Mouse (Mus musculus) spleen, postnatal 36 days (tissue): ENCODE measurements around the gene Tmem269.

Source experiments
- DNase-seq, 2 experiments: peaks; one replicate each; pipeline ENCODE4 v3.0.0; 2022; ENCODE audit warnings: low spot score in 2 of 2, mixed read lengths in 1 of 2

Gene Tmem269

DNA sequence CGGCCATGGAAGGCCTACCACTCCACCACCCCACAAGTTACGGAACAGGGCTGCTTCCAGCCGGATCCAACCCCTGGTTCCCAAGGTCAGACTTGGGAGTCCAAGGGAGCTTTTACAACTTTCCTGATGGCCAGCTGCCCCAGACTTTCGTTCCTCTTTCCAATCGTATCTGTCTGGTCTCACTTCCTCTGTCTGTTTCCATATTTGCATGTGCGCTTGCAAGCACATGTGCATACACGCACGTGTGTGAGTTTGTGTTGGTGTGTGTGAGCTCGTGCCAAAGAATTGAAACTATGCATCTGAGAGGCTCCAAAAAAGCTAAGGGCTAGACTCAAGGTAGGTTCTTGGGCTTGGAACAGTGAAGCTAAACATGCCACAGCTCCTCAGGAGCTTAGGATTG is 36.6 kb downstream of the Tmem269 start:
- peak; percentile 71 to 77 for DNase-seq

DNA sequence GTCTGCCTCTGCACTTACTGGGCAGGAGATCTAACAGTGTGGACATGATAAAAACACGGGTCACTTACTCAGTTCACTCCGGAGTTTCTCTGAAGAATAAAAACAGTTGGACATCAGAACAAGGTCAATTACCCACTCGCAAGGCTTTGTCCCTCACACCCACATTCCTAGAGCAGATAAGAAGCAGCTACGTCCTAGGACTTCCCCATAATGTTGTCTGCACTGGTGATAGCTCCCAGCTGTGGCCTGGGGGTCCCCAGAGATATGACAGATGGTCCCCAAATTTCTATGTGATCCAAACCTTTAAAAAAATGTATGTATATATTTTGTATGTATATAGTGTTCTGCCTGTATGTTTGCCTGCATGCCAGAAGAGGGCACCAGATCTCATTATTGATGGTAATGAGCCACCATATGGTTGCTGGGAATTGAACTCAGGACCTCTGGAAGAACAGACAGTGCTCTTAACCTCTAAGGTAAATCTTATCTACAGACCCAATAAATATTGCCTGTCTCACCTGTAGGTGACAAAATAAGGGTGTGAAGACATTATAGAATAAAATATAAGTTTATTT is 37.8 kb downstream of the Tmem269 start:
- no peak for DNase-seq

DNA sequence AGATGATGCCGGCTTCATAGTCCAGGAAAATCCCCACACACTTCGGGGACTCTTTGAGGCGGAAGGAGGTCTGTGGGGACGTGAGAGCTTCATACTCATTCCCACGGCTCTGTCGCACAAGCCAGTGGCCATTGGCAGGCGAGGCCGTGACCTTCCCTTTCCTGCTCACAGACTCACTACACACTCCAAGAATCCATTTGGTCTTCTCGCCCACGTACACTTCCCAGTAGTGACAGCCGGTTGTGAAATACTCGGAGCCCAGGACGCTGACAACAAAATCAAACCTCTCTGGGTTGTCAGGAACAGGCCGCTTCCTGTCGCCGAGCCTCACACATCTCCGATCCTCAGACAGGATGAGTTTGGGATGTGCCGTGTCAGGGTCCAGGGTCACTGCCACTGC is 39.7 kb downstream of the Tmem269 start:
- DNase-seq = no peak

DNA sequence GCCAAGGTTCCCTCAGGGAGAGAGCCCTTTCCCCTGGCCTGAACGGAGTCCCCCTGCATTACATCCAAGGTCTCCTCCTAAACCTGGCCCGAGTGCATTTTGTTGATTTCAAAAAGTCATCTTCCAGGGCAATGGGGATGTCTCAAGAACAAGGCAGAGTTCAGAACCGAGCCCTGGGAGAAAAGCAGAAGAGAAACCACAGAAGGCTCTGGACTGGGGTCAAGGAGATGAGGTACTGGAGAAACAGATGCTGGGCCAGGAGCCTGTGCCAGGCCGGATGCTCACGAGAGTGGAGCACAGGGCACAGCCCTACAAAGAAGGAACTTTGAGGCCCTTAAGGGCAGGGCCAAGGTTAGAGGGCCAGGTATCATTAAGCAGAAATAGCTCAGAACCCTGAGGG is 40.3 kb downstream of the Tmem269 start:
- DNase-seq = no peak

DNA sequence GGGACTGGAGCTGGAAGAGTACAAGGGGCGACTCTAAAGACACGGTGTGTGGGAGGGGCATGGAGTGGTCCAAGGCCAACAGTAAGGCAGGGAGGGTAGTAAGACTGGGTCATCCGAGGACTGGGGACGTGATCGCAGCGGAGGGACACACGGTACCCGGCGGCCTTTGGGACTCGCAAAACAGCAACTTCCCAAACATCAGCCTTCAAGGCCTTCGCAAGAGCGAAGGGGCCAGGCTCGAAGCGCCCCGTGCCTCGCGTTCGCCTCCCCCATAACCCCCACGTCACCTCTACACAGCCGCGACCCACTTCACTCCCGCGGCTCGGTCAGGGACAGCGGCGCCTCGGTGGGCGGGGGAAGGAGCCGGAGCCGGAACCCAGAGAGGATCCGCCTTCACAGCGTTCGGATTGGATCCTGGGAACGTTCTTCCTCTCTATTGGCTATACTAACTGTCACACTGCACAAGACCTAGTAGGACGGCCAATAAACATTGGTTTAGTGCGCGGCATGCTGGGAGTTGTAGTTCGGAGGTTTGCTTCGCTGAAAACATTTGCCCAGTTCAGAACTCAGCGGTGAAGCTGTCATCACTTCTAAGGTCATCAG is 44.1 kb downstream of the Tmem269 start, which contains the start of gene Zfp691:
Gene Zfp691 (minus strand): TSS at position 345 of the 603 bp plus-strand sequence.
- peak; percentile 95 to 96 for DNase-seq

DNA sequence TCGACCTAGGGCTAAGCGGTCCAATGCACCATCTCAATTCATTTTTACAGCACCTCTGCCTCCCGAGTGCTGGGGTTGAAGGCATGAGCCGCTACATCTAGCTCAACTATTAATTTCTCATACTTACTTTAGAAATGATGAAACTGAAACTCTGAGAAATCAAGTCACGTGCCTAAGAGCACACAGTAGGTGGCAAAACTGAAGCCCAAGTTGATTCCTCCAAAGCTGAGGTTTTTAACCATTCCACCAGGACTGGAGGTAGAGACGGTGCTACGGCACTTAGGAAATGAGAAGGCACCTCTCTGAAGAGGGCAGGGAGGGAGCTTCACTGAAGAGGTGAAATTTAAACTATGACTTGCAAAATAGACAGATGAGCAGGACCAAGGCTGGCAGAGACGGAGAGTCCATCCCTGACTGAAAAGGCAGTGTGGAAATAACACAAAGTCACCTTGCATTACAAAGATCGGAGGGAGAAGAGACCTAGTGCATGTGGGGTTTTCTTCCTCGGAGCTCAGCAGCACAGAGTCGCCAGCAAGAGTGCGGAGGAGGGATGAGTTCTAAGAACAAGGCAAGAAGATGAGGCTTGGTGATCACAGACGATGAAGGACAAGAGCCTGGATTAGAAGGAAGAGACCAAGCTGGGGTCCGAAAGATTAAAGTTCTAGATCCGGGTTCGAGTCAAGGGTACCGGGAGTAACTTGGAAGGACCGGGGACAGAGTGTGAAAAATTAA is 44.9 kb downstream of the Tmem269 start:
- no peak for DNase-seq

DNA sequence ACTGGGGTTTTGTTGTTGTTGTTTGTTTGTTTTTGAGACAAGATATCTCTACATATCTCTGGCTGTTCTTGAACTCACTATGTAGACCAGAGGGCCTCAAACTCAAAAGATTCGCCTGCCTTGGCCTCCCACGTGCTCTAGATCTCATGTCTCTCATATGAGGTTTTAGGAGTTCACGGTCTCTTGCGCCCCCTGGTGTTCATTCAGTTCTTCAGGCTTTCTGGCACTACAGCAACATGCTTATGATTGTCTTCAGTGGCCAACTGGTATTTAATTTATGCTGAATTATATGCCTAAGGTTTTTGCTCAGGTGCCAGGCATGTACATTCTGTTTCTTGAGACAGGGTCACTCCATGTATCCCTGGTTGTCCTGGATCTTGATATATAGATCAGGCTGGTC is 50.4 kb downstream of the Tmem269 start:
- DNase-seq = peak; percentile 73 to 84

DNA sequence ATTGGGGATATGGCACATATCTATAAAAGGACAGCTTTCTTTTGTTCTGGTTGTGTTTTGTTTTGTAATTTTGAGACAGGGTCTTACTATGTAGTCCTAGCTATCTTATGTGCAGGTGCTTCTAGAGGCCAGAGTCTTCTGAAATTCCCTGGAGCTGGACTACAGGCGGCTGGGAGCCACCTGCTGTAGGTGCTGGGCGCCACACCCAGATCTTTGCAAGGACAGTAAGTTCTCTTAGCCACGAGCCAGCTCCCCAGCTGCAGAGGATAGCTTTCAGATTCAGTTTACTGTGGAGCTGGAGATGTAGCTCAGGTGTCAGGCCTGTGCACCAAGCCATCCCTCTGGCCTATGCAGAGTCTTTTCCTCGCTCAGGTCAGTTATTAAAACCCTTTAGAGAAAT is 50.9 kb downstream of the Tmem269 start:
- DNase-seq = no peak

DNA sequence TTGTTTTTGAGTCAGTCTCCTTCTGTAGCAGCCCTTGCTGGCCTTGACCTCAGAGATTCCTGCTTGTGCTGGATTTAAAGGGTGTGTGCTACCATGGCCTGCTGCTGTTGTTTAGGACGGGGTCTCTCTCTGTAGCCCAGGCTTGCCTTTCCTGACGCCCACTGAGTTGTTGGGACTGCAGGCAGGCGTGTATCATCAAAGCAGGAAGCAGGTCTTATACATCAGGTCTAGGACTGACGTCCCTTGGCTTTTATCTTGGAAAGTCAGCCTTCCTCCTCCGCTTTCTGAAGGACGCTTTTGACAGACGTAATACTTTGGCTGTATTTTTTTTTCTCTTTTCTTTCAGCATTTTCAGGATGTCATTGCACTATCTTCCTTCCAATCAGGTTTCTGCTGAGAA is 52.1 kb downstream of the Tmem269 start:
- DNase-seq = no peak

DNA sequence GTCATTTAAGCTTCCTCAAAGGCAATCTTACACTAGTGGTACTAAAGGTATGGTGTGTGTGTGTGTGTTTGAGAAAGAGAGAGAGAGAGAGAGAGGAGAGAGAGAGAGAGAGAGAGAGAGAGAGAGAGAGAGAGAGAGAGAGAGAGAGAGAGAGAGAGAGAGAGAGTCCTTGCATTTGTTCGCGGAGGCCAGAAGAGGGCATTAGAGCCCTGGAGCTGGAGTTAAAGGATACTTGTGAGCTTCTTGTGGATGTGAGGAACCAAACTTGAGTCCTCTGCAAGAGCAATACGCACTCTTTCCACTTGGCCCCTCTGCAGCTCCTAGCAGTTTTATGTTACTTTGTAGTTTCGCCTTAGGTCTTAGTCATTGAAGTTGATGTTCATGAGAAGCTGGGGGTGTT is 55.0 kb downstream of the Tmem269 start:
- DNase-seq = no peak

DNA sequence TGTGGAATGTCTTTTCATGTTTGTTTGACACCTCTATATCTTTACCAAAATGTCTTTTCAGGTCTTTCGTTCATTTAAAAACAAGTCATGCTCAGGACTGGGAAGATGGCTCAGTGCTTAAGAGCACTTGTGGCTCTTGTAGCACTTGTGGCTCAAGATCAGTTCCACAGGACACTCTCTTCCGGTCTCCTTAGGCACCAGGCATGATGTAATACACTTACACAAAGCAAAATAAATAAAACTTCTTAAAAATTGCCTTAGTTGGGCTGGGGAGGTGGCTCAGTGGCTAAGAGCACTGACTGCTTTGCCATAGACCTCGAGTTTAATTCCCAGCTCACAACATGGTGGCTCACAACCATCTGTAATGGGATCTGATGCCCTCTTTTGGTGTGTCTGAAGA is 56.7 kb downstream of the Tmem269 start:
- DNase-seq = no peak

DNA sequence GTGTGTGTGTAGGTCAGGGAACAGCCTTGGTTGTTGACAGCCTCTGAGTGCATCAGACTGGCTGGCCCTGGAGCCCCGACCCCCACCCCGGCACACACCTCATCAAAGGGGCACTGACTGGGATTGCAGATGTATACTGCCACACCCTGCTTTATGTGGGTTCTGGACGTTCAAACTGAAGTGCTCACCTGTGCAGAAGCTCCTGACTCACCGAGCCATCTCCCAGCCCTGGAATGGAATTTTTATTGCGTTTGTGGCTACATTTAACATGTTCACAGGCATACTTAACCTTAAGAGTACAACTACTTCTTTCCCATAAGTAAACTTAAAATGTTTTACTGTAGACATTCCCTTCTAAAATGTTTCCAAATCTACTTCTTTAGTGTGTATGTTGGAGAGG is 60.1 kb downstream of the Tmem269 start:
- no peak for DNase-seq

DNA sequence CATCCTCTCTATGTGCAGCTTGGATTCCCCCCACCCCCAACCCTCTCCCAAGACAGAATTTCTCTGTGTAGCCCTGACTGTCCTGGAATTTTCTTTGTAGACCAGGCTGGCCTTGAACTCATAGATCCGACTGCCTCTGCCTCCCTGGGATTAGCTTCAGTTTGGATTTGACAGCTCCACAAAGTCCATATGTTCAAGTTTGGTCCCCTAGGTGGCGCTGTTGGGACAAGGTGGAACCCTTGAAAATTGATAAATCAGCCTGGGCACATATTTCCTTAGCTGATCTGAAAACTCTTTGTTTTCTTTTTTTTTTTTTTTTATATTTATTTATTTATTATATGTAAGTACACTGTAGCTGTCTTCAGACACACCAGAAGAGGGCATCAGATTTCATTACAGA is 60.8 kb downstream of the Tmem269 start:
- DNase-seq = peak; percentile 25 to 53
